Mouse (Mus musculus) C2C12 (cell line): ENCODE measurements around the gene Chrna4.

ENCODE experiments used
- CTCF ChIP-seq: IDR thresholded peaks from one replicate; pipeline ENCODE4 v1.5.1; 2011; ENCODE audit not compliant: control insufficient read depth, insufficient read depth, insufficient read length
- MAX ChIP-seq: IDR thresholded peaks from one replicate; pipeline ENCODE4 v1.6.1; 2011; ENCODE audit warnings: mild to moderate bottlenecking, control low read depth
- MYOG ChIP-seq: IDR thresholded peaks from one replicate; pipeline ENCODE4 v1.6.1; 2011; ENCODE audit not compliant: control insufficient read depth, insufficient read length; ENCODE audit errors: extremely low read depth
- USF1 ChIP-seq: IDR thresholded peaks from one replicate; pipeline ENCODE4 v1.6.1; 2011; ENCODE audit warnings: low read depth, mild to moderate bottlenecking, control low read depth, moderate library complexity

DNA sequence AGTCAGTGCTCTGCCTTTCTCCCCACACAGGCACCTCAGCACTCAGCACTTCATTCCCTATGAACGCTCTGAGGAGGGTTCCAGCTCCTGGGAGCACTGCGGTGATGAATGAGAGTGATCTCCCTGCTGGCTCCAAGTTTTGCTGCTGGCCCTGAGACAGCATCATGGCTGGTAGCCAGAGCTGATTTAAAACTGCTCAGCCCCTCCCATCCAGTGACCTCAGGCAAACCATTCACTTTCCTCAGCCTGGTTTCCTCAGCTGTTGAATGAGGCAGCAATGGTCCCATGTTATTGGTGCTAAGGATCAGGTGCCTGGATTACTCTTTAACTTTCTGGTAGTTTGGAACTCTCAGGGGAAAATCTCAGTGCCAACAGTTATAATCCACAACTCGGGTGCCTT, at the start of gene Chrna4:
- TF ChIP-seq MYOG (no peak), MAX (no peak), CTCF (no peak), USF1 (no peak)
